Mouse (Mus musculus) retina, adult 2 months (tissue): ENCODE data around the gene Mex3d.

Experiments
- DNase-seq: peaks from one replicate; pipeline ENCODE4 v3.0.0-alpha.2; 2012; ENCODE audit warnings: low read depth, low spot score

Gene Mex3d

DNA sequence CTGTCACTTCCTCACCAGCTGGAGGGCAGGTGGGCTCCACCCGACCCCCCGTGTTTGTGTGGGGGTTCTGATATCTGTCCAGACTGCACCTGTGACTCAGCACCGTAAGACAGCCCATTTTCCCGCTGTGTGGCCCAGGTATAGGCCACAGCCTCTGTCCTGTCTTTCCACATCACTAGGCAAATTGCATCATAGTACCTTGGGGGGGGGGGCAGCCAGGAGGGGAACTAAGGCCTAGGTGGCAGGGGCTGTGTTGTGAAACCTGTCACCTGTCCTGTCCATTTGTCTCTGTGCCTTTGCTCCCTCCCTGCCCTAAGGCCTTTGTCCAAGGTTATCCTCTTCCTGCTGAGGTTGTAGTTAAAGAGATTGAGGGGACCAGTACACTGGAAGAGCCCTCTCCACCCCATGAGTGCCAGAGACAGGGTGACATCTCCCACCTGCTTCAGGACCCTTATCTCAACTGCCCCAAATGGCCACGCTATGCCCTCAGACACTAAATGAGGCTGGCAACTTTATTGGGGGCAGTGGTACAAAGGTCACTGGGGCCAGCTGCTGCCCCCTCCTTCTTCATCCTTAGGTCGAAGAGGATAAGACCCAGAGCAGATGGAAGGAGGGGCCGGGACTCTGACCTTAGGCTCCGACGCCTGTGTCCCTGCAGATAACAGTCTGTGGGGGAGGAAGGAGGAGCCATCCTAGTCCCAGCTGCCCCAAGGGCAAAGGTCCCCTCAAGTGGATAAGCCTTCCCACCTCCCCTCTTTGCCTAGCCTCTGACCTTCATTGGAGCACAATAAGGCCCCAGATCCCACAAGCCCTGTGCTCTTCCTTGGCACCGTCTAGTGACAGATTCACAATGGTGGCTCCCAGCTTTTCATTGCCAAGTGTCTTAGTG lies 55.6 kb downstream of the Mex3d start:
- peak; percentile 84 for DNase-seq

DNA sequence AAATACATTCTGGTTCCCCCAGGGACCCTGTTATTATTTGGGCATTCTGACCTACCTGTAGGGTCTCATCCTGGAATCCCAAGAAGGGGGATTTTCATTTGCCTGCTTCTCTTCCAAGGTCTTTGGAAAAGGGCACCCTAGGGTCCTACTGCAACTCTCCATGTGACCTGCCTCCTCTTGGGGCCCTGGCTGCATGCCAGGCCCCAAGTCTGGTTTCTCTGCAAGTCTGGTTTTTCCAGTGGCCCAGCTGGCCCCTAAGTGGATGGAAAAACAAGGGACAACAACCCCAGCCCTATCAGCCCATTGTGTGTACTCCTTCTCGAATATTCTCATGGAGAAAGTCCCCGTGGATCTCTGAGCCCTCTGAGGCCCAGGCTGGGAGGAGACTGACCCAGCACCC lies 56.6 kb downstream of the Mex3d start:
- no peak for DNase-seq
